Mouse (Mus musculus): Measurements from ENCODE around the gene Rnf186.
"Not testable (repeated sequence)": the region's sequence is repeated elsewhere in the genome, so short reads cannot be mapped to it uniquely, and the experiment has no call there.

Gene Rnf186

GRCm38 (mm10) chr4:138972139-138972826 lies 5.4 kb downstream of the Rnf186 start:
- DNase-seq: peak; percentile 8

GRCm38 (mm10) chr4:138972827-138973718 lies 6.2 kb downstream of the Rnf186 start, which contains the start of gene Tmco4:
Tmco4 (plus strand) TSS chr4:138972888.
- DNase-seq: peak; percentile 9

GRCm38 (mm10) chr4:138973719-138974115 lies 6.8 kb downstream of the Rnf186 start:
- DNase-seq: no peak

GRCm38 (mm10) chr4:138974540-138974939 lies 7.6 kb downstream of the Rnf186 start:
- not testable (repeated sequence) for DNase-seq

- no peak for DNase-seq
Observed at GRCm38 (mm10) chr4:138975194-138975593, 8.3 kb downstream of the Rnf186 start.

GRCm38 (mm10) chr4:138976046-138976445 lies 9.1 kb downstream of the Rnf186 start:
- no peak for DNase-seq

- DNase-seq: no peak
Observed at GRCm38 (mm10) chr4:138980021-138980420, 13.1 kb downstream of the Rnf186 start.

GRCm38 (mm10) chr4:138980771-138981420 lies 14.0 kb downstream of the Rnf186 start:
- no peak for DNase-seq

- DNase-seq: no peak
Observed at GRCm38 (mm10) chr4:138983422-138983821, 16.5 kb downstream of the Rnf186 start.

- no peak for DNase-seq
Observed at GRCm38 (mm10) chr4:138984744-138985143, 17.8 kb downstream of the Rnf186 start.

GRCm38 (mm10) chr4:138986280-138986679 lies 19.4 kb downstream of the Rnf186 start:
- no peak for DNase-seq

GRCm38 (mm10) chr4:138994389-138994788 lies 27.5 kb downstream of the Rnf186 start:
- DNase-seq: no peak

GRCm38 (mm10) chr4:138996410-138996809 lies 29.5 kb downstream of the Rnf186 start:
- no peak for DNase-seq

- no peak for DNase-seq
Observed at GRCm38 (mm10) chr4:138997121-138997520, 30.2 kb downstream of the Rnf186 start.

GRCm38 (mm10) chr4:138998611-138999010 lies 31.7 kb downstream of the Rnf186 start:
- no peak for DNase-seq

GRCm38 (mm10) chr4:139001026-139001425 lies 34.1 kb downstream of the Rnf186 start:
- DNase-seq: no peak

GRCm38 (mm10) chr4:139001433-139001832 lies 34.5 kb downstream of the Rnf186 start:
- peak; percentile 14 for DNase-seq

GRCm38 (mm10) chr4:139004067-139004466 lies 37.2 kb downstream of the Rnf186 start:
- DNase-seq: no peak

GRCm38 (mm10) chr4:139005214-139005613 lies 38.3 kb downstream of the Rnf186 start:
- no peak for DNase-seq

GRCm38 (mm10) chr4:139007353-139007752 lies 40.4 kb downstream of the Rnf186 start:
- DNase-seq: no peak

GRCm38 (mm10) chr4:139007981-139008536 lies 41.1 kb downstream of the Rnf186 start:
- no peak for DNase-seq

- DNase-seq: no peak
Observed at GRCm38 (mm10) chr4:139011201-139011702, 44.3 kb downstream of the Rnf186 start.

GRCm38 (mm10) chr4:139013281-139013680 lies 46.4 kb downstream of the Rnf186 start:
- DNase-seq: no peak
